Mouse (Mus musculus): Measurements from ENCODE around the gene Psmb1.
"Not testable (repeated sequence)": the region's sequence is repeated elsewhere in the genome, so short reads cannot be mapped to it uniquely, and the experiment has no call there.

The Psmb1 gene

DNA sequence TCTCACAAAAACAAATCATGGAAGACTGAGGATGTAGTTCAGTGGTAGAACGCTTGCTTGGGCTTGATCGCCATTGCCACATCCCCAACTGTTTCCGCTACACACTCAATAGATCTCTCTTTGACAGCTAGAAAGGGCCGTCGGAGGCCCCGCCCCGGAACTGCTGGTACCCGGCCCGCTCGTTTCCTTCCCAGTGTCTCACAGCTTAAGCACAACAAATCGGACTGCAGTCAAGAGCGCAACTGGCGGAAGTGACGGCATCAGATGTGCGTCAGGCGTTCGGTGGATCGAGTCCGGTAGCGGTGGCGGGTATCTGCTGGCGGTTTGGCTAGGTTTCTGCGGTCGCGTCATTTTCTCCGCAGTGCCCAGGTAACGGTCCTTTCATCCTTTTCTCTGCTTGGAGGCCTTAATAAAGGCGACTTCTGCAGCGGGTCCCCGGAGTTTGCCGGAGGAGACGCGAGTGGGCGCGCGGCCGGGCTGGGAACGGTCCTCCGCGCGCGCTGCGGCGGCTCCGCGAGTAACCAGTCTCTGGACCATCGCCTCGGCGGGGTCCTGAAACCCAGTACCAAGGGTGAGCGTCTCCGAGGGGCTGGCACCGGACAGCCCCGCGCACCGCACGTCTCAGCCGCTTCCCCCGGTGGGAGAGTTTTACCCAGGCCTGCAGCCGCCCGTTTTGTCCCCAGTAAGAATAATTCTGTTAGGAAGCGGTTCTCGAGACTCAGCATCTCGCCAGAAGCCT, at the start of gene Psmb1, which contains the start of gene Tbp:
Gene Psmb1 (minus strand): TSS at position 96 of the 739 bp plus-strand sequence.
Gene Tbp (plus strand): TSS at position 233 of the 739 bp plus-strand sequence.
- peak; percentile 94 to 96 for DNase-seq (ENCODE audit: low spot score in 2 of 2)

DNA sequence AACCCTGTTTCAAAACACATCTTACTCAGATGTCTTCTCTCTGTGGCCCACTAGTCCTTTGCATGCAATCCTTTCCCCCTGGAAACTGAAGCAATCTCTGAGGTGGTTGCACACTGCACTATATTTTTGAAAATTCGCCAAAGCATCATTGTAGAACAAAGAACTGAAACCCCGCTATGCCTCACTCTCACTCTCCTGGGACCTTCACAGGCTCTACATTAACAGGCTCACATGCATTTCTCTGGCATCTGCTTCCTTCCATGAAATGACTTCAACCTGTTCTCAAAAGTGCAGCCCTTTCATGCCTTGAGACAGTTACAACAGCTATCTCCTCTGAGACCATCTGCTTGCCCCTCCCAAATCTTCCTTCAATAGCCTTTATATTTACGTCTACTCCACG, 46.9 kb upstream of the Psmb1 start:
- DNase-seq (ENCODE audit: low spot score in 2 of 2): peak in 1 of 2 experiments; percentile 14

DNA sequence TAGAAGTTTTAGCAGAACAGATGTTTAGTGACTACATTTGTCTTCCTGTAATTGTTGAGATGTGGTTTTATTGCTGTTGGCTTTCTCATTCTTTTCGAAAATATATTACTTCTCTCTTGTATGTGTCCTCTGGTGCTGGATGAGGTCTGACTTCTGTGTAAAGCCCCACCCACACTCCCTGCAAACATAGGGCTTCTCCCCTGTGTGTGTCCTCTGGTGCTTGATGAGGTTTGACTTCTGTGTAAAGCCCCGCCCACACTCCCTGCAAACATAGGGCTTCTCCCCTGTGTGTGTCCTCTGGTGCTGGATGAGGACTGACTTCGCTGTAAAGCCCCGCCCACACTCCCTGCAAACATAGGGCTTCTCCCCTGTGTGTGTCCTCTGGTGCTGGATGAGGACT, 44.3 kb upstream of the Psmb1 start:
- not testable (repeated sequence) for DNase-seq (ENCODE audit: low spot score in 2 of 2)

DNA sequence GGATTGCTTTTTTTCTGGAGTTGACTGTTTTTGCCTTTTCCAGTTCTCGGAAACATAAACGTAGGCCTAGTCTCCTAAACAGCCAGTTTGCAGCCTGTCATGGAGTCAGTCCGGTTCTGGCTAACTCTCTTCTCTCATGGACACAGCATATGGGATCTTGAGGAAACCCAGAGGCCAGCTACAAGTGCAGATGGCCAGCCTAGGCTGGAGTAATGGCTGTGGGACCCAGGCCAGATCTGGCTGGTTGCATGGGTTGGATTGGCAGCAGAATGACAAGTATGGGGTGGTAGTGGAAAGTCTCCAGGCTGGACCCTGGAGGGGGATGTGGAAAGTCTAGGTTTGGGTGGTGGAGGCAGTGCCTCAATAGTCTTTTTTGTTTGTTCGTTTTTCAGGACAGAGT, 40.8 kb upstream of the Psmb1 start:
- DNase-seq (ENCODE audit: low spot score in 2 of 2): no peak

DNA sequence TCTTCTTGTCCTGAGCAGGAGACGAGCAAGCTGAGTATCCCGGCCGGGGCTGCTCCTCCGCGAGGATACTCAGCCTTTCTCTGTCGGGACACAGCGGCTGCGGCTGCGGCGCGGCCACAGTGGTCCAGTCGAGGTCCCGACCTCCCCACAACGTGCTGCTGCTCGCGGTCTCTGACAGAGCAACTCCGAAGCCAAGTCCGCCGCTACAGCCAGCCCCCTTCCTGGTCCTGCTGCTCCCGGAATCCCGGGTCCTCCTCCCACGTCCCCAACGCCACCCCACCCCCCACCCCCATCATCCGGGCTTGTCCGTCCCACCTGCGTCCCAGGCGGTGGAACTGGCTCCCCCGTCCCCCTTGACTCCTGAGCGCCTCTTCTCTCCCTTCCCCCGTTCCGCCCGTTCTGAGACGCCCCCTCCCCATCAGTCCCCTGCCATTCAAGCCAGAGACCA, 36.9 kb upstream of the Psmb1 start:
- DNase-seq (ENCODE audit: low spot score in 2 of 2): no peak

- DNase-seq (ENCODE audit: low spot score in 2 of 2): no peak
Observed at GRCm38 (mm10) chr17:15535943-15536342, 36.4 kb upstream of the Psmb1 start.

- DNase-seq (ENCODE audit: low spot score in 2 of 2): no peak
Observed at GRCm38 (mm10) chr17:15535162-15535800, 35.7 kb upstream of the Psmb1 start.

- DNase-seq (ENCODE audit: low spot score in 2 of 2): peak in 1 of 2 experiments; percentile 50
Observed at GRCm38 (mm10) chr17:15530141-15530540, 30.6 kb upstream of the Psmb1 start.

- DNase-seq (ENCODE audit: low spot score in 2 of 2): no peak
Observed at GRCm38 (mm10) chr17:15528887-15529286, 29.3 kb upstream of the Psmb1 start.

GRCm38 (mm10) chr17:15527811-15528136, 28.2 kb upstream of the Psmb1 start:
- DNase-seq (ENCODE audit: low spot score in 2 of 2): no peak

DNA sequence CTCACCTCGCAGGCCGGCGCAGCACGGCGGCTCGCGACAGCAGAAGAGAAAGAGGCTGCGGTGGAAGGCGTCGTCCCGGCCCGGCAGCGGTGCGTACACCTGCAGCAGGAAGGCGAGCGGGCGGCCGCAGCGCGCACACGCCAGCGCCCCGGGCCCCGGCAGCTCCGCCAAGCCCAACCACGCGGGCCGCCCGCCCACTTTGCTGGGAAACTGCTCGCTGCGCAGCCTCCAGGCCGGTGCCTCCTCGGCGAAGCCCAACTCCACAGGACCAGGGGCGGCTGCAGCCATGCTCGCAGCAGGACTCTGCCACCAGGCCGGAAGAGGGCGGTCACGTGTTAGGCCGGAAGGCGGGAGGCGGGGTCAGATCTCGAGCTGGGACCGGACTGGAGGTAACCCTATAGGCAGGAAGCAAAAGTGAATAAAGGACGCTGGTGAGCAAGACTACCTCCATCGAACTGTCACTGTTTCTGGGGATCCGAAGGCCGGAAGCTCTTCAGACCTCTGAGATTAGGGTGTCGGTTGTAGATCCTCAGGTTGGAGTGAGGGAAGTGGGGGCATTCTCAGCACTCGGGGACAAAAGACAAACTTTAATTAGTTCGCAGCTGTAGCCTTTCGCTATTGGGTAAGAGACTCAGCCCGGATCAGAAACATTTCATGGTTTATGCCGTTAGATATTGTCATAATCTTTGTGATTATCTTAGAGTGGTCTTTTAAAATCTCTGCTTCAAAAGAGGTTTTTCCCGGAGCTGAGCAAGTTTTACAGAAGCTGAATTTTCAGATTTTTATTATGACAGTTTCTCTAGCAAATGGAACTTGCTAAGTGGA, 27.6 kb upstream of the Psmb1 start, which contains the start of gene Pdcd2:
Gene Pdcd2 (minus strand): TSS at position 316 of the 825 bp plus-strand sequence.
- peak; percentile 93 for DNase-seq (ENCODE audit: low spot score in 2 of 2)

DNA sequence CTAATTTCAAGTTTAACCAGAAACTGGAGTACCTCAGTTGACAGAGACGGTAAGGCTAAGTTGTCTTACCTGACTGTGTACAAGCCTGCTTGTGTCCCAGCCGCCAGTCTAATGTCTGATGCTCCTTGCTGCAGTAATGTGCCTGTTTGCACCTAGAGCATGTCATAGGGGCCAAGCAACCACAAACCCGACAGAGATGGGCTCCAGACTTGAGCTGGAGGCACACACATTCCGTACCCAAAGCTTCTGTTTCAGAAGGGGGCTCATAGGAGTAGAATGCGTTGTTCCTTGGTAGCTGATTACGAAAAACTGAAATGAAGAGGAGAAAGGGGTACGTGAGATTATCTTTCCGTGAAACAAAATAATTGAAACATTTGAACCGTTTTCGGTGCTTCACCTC, 26.8 kb upstream of the Psmb1 start:
- no peak for DNase-seq (ENCODE audit: low spot score in 2 of 2)

DNA sequence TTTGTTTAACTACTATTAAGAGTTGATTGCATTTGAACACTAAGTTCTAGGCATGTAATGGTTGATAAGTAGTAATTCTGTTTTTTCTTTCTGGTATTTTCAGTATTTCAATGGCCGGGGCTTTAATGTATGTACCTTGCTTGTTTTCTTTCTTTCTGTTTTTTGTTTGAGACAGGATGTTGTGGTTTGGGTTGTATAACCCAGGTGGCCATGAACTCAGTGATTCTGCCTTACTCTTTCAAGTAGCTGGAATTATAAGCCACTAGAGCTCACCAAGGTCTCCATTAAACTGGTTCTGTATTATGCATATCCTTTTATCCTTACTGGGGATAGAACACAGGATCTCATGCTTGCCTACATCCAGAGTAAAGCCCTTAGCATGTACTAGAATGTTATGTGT, 19.2 kb upstream of the Psmb1 start:
- DNase-seq (ENCODE audit: low spot score in 2 of 2): no peak

DNA sequence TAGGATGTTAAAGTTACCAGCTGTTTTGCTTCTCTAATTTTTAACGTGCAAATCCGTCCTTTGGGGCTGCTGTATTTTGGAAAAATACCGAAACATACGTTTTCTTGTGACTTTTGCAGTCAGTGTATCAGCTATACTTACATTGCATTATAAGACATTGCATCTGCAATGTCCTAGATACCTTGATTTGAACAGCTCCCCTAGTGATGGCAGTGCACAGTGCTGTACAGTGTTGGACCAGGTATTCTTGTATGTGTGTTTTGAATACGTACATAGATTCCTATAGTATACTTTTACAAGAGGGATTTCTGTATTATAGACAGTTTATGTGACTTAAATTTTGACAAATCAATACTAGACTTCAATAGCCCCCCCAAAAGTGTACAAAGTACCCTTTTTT, 18.6 kb upstream of the Psmb1 start:
- DNase-seq (ENCODE audit: low spot score in 2 of 2): no peak

- no peak for DNase-seq (ENCODE audit: low spot score in 2 of 2)
Observed at GRCm38 (mm10) chr17:15517776-15518175, 18.2 kb upstream of the Psmb1 start.

DNA sequence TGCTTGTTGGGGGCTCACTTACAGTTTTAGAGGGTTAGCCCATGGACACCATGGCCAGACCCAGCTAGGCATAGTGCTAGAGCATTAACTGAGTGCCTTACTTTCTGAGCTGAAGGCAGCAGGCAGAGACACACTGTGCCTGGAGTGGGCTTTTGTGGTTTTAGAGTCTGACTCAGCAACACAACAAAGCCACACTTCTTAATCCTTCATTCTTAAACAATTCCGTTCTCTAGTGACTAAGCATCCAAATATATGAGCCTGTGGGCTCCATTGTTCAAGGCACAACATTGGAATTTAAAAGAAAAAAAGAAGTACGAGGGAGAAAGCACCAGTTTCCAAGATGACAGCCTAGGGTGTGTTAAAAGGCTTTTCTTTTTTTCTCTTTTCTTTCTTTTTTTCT, 11.1 kb upstream of the Psmb1 start:
- no peak for DNase-seq (ENCODE audit: low spot score in 2 of 2)

- no peak for DNase-seq (ENCODE audit: low spot score in 2 of 2)
Observed at GRCm38 (mm10) chr17:15498753-15499113, 818 bp downstream of the Psmb1 start.

- DNase-seq (ENCODE audit: low spot score in 2 of 2): peak; percentile 88 to 92
Observed at GRCm38 (mm10) chr17:15497882-15498752, 1.4 kb downstream of the Psmb1 start.

GRCm38 (mm10) chr17:15490542-15490941, 9.0 kb downstream of the Psmb1 start:
- DNase-seq (ENCODE audit: low spot score in 2 of 2): no peak

DNA sequence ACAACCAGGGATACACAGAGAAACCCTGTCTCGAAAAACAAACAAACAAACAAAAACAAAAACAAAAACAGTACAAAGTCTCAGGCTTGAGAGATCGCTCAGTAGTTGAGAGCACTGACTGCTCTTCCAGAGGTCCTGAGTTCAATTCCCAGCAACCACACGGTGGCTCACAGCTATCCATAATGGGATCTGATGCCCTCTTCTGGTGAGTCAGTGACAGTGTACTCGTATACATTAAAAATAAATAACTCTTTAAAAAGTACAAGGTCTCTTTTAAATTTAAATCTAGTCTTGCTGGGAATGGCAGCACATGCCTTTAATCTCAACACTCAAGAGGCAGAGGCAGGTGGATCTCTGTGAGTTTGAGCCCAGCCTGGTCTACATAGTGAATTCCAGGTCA, 26.9 kb downstream of the Psmb1 start:
- DNase-seq (ENCODE audit: low spot score in 2 of 2): no peak

GRCm38 (mm10) chr17:15467669-15468068, 31.9 kb downstream of the Psmb1 start:
- DNase-seq (ENCODE audit: low spot score in 2 of 2): peak; percentile 42 to 61
